Mouse (Mus musculus): ENCODE results near the gene D430019H16Rik.

- no peak for TF ChIP-seq CTCF (IDR thresholded peaks at IDR 0.05; ENCODE audit: insufficient read depth, low read length)
- no peak for TF ChIP-seq POLR2A (IDR thresholded peaks at IDR 0.05; ENCODE audit: borderline replicate concordance, extremely low read depth, low read depth, low read length)
Observed at GRCm38 (mm10) chr12:105443569-105443968, 10.1 kb upstream of the D430019H16Rik start.

Data from lung, adult 2 months (tissue).